Mouse (Mus musculus) megakaryocyte, embryonic 14.5 days (primary cell): ENCODE data around the gene Rufy4. TPM values are rescaled to one million over a fixed set of nuclear protein-coding genes. Genes with fewer than 3 reads are reported as not detected.
A peak's percentile ranks its signal among the peaks of the same experiment; 100 is the strongest.

Experiments
- H3K27me3 ChIP-seq: replicated peaks from 2 replicates; pipeline ENCODE3; 2012; ENCODE audit warnings: inconsistent platforms
- H3K36me3 ChIP-seq: replicated peaks from 2 replicates; pipeline ENCODE3; 2012; ENCODE audit warnings: low read length, inconsistent platforms, mixed read lengths
- H3K4me1 ChIP-seq: 2 replicates; pipeline ENCODE4 v1.6.1; 2012; ENCODE audit warnings: inconsistent platforms
- H3K4me3 ChIP-seq: replicated peaks from 2 replicates; pipeline ENCODE3; 2012; ENCODE audit warnings: moderate library complexity, mild to moderate bottlenecking, inconsistent platforms
- H3K9me3 ChIP-seq: 2 replicates; pipeline ENCODE4 v1.6.1; 2012; ENCODE audit warnings: inconsistent platforms
- FLI1 ChIP-seq: IDR thresholded peaks from 2 replicates; pipeline ENCODE4 v1.6.1; 2012; ENCODE audit warnings: low read length, inconsistent platforms, mixed read lengths
- GATA1 ChIP-seq: IDR thresholded peaks from 3 replicates; pipeline ENCODE4 v1.6.1; 2012; ENCODE audit warnings: mixed read lengths, low read length, inconsistent platforms, borderline replicate concordance
- polyA plus RNA-seq: library from polyadenylated mRNA; stranded (reverse); fragments of >175 nt; gene quantifications from 2 replicates; pipeline ENCODE4 v1.2.3, GENCODE M21; 2012; ENCODE audit warnings: low replicate concordance; ENCODE audit not compliant: insufficient read depth

Rufy4 gene
- 0.41 TPM in 1 of 2 replicates, not detected in the other for polyA plus RNA-seq

- Histone ChIP-seq H3K27me3 (peaks cover 76% of the 10 kb centered on the region), H3K4me3 (peak within 1 kb of the TSS; percentile 91), H3K9me3 (no peaks in the 10 kb centered on the region), H3K36me3 (no peaks in the 10 kb centered on the region), H3K4me1 (peaks cover 66% of the 10 kb centered on the region)
- TF ChIP-seq FLI1 (no peak), GATA1 (no peak)
These were observed at the start of gene Rufy4 for GRCm38 (mm10) chr1:74124991-74125552. TSS of gene Rufy4 (plus strand) at chr1:74125541.

- Histone ChIP-seq H3K27me3 (peaks cover 53% of the 10 kb centered on the region), H3K9me3 (no peaks in the 10 kb centered on the region)
- no peak for TF ChIP-seq GATA1
- no peak for TF ChIP-seq FLI1
These were observed 49.1 kb upstream of the Rufy4 start for GRCm38 (mm10) chr1:74076230-74076629.

GRCm38 (mm10) chr1:74077353-74077752, 48.0 kb upstream of the Rufy4 start:
- peaks cover 46% of the 10 kb centered on the region for H3K27me3 ChIP-seq
- TF ChIP-seq GATA1 (no peak), FLI1 (no peak)
- peaks cover 78% of the 10 kb centered on the region for H3K4me1 ChIP-seq
- no peaks in the 10 kb centered on the region for H3K9me3 ChIP-seq
- no peaks in the 10 kb centered on the region for H3K36me3 ChIP-seq
- no peak overlapping the region for H3K4me3 ChIP-seq

More at GRCm38 (mm10) chr1:74076230-74076629, 49.1 kb upstream of the Rufy4 start:
- Histone ChIP-seq H3K4me3 (no peak overlapping the region), H3K4me1 (peaks cover 68% of the 10 kb centered on the region), H3K36me3 (no peaks in the 10 kb centered on the region)

- peaks cover 70% of the 10 kb centered on the region for H3K4me1 ChIP-seq
- H3K9me3 ChIP-seq: no peaks in the 10 kb centered on the region
- no peaks in the 10 kb centered on the region for H3K36me3 ChIP-seq
- peaks cover 52% of the 10 kb centered on the region for H3K27me3 ChIP-seq
- TF ChIP-seq GATA1 (no peak), FLI1 (no peak)
- peak overlapping the region; percentile 84 for H3K4me3 ChIP-seq
These were observed 43.8 kb upstream of the Rufy4 start for GRCm38 (mm10) chr1:74081573-74081989.

GRCm38 (mm10) chr1:74082841-74083463, 42.4 kb upstream of the Rufy4 start:
- no peaks in the 10 kb centered on the region for H3K9me3 ChIP-seq
- H3K4me1 ChIP-seq: peaks cover 57% of the 10 kb centered on the region
- TF ChIP-seq FLI1 (no peak), GATA1 (no peak)
- no peaks in the 10 kb centered on the region for H3K36me3 ChIP-seq
- H3K4me3 ChIP-seq: peak overlapping the region; percentile 62
- H3K27me3 ChIP-seq: peaks cover 61% of the 10 kb centered on the region

GRCm38 (mm10) chr1:74084065-74084705, 41.2 kb upstream of the Rufy4 start:
- no peaks in the 10 kb centered on the region for H3K9me3 ChIP-seq
- H3K27me3 ChIP-seq: peaks cover 61% of the 10 kb centered on the region
- H3K4me3 ChIP-seq: no peak overlapping the region
- H3K36me3 ChIP-seq: no peaks in the 10 kb centered on the region
- H3K4me1 ChIP-seq: peaks cover 57% of the 10 kb centered on the region
- TF ChIP-seq FLI1 (no peak), GATA1 (no peak)

GRCm38 (mm10) chr1:74084752-74085151, 40.6 kb upstream of the Rufy4 start:
- H3K9me3 ChIP-seq: no peaks in the 10 kb centered on the region
- TF ChIP-seq FLI1: no peak
- no peak for TF ChIP-seq GATA1
- no peaks in the 10 kb centered on the region for H3K36me3 ChIP-seq
- peaks cover 51% of the 10 kb centered on the region for H3K4me1 ChIP-seq
- no peak overlapping the region for H3K4me3 ChIP-seq
- H3K27me3 ChIP-seq: peaks cover 61% of the 10 kb centered on the region

- TF ChIP-seq FLI1 (no peak), GATA1 (no peak)
- H3K9me3 ChIP-seq: no peaks in the 10 kb centered on the region
- H3K36me3 ChIP-seq: no peaks in the 10 kb centered on the region
- H3K4me3 ChIP-seq: no peak overlapping the region
- peaks cover 68% of the 10 kb centered on the region for H3K27me3 ChIP-seq
- peaks cover 49% of the 10 kb centered on the region for H3K4me1 ChIP-seq
These were observed 39.8 kb upstream of the Rufy4 start for GRCm38 (mm10) chr1:74085566-74085965.

- H3K4me3 ChIP-seq: no peak overlapping the region
- no peaks in the 10 kb centered on the region for H3K9me3 ChIP-seq
- no peaks in the 10 kb centered on the region for H3K36me3 ChIP-seq
- H3K4me1 ChIP-seq: peaks cover 25% of the 10 kb centered on the region
- TF ChIP-seq GATA1 (no peak), FLI1 (no peak)
- peaks cover 94% of the 10 kb centered on the region for H3K27me3 ChIP-seq
These were observed 36.8 kb upstream of the Rufy4 start for GRCm38 (mm10) chr1:74088569-74088968.

- peaks cover 8% of the 10 kb centered on the region for H3K4me1 ChIP-seq
- no peaks in the 10 kb centered on the region for H3K9me3 ChIP-seq
- no peak overlapping the region for H3K4me3 ChIP-seq
- TF ChIP-seq FLI1 (no peak), GATA1 (no peak)
- H3K36me3 ChIP-seq: no peaks in the 10 kb centered on the region
- peaks cover 91% of the 10 kb centered on the region for H3K27me3 ChIP-seq
These were observed 35.0 kb upstream of the Rufy4 start for GRCm38 (mm10) chr1:74090329-74090728.
